Mouse (Mus musculus) duodenum, adult 2 months (tissue): ENCODE data around the gene Atp2c1. TPM values are rescaled to one million over a fixed set of nuclear protein-coding genes. Genes with fewer than 3 reads are reported as not detected.

Source experiments
- polyA plus RNA-seq: library from polyadenylated mRNA; depleted of rRNA; stranded (reverse); fragments of >200 nt; gene quantifications from 2 replicates; pipeline ENCODE4 v1.2.3, GENCODE M21; 2012; ENCODE audit warnings: low replicate concordance; rRNA removed

Atp2c1 gene
- 20.5 and 48.7 TPM in 2 replicates for polyA plus RNA-seq

GRCm38 (mm10) chr9:105527219-105527618 is at the start of gene Atp2c1:
TSS of gene Atp2c1 (minus strand) at chr9:105527319.

GRCm38 (mm10) chr9:105395218-105395627 is 131.9 kb downstream of the Atp2c1 start, which contains the start of the genes Aste1 and Nek11:
TSS of gene Aste1 (plus strand) at chr9:105395392.
TSS of gene Nek11 (minus strand) at chr9:105395524.

Other genes with a start within 250 kb of the Atp2c1 start
- 2.4 and 3.1 TPM in 2 replicates for gene Aste1, start 131.9 kb downstream of the Atp2c1 start, polyA plus RNA-seq
- 0.11 TPM in 1 of 2 replicates, not detected in the other for gene Nek11, start 131.8 kb downstream of the Atp2c1 start, polyA plus RNA-seq
- gene Pik3r4, start 115.7 kb upstream of the Atp2c1 start, polyA plus RNA-seq: 9.7 and 10.5 TPM in 2 replicates